Mouse (Mus musculus) heart, embryonic 12.5 days (tissue): Measurements from ENCODE around the gene Hapln1. TPM values are rescaled to one million over a fixed set of nuclear protein-coding genes. Genes with fewer than 3 reads are reported as not detected.

Experiments used
- ATAC-seq: fragments of 200-750 bp; cut with Nextera tagmentation; 2 replicates; pipeline ENCODE4 v1.8.0; 2017; ENCODE audit warnings: moderate TSS enrichment, moderate library complexity; ENCODE audit not compliant: insufficient number of reproducible peaks, low FRiP score
- H3K27ac ChIP-seq: fragments of 300-500 bp; sonication (generic); 2 replicates; pipeline ENCODE4 v1.5.1; 2016; ENCODE audit warnings: mild to moderate bottlenecking, moderate library complexity; ENCODE audit not compliant: poor library complexity, severe bottlenecking
- H3K27me3 ChIP-seq: fragments of 300-500 bp; sonication (generic); replicated peaks from 2 replicates; pipeline ENCODE4 v1.6.1; 2016; ENCODE audit warnings: mild to moderate bottlenecking, moderate library complexity
- H3K36me3 ChIP-seq: fragments of 300-500 bp; sonication (generic); 2 replicates; pipeline ENCODE4 v1.6.1; 2016; ENCODE audit warnings: mild to moderate bottlenecking, moderate library complexity
- H3K4me1 ChIP-seq: fragments of 300-500 bp; sonication (generic); replicated peaks from 2 replicates; pipeline ENCODE4 v1.6.1; 2016; ENCODE audit warnings: mild to moderate bottlenecking
- H3K4me2 ChIP-seq: fragments of 300-500 bp; sonication (generic); 2 replicates; pipeline ENCODE4 v1.6.1; 2016; ENCODE audit warnings: mild to moderate bottlenecking, moderate library complexity
- H3K4me3 ChIP-seq: fragments of 300-500 bp; sonication (generic); 2 replicates; pipeline ENCODE4 v1.5.1; 2016; ENCODE audit warnings: mild to moderate bottlenecking
- H3K9ac ChIP-seq: fragments of 300-500 bp; sonication (generic); 2 replicates; pipeline ENCODE4 v1.6.1; 2016; ENCODE audit warnings: mild to moderate bottlenecking, moderate library complexity
- H3K9me3 ChIP-seq: fragments of 300-500 bp; sonication (generic); replicated peaks from 2 replicates; pipeline ENCODE4 v1.6.1; 2016; ENCODE audit warnings: mild to moderate bottlenecking, moderate library complexity
- WGBS: fragments of 180-500 bp; shearing (Covaris S2); methylation state at CpG from one replicate; pipeline ENCODE4 v1.1.7; 2016; 5-methylcytosine and 5-hydroxymethylcytosine counted together
- polyA plus RNA-seq: library from polyadenylated mRNA; unstranded; fragments of >200 nt; fragmentation: Nextera tagmentation; extraction: Ambion mirVana; gene quantifications from 2 replicates; pipeline ENCODE4 v1.2.1, GENCODE M21; 2016

The Hapln1 gene
- polyA plus RNA-seq = 43.8 and 50.4 TPM in 2 replicates

GRCm38 (mm10) chr13:89539205-89539886, at the start of gene Hapln1:
Hapln1 (plus strand) TSS chr13:89539796.
- Histone ChIP-seq H3K4me3 (peak within 1 kb of the TSS; percentile 69), H3K27me3 (no peaks in the 10 kb centered on the region), H3K4me1 (peaks cover 8% of the 10 kb centered on the region; the same call in 1 of the 2 replicates), H3K9me3 (no peaks in the 10 kb centered on the region), H3K4me2 (peak within 1 kb of the TSS; percentile 91), H3K36me3 (no peaks in the 10 kb centered on the region), H3K27ac (peak within 1 kb of the TSS; percentile 78), H3K9ac (peak within 1 kb of the TSS; percentile 72)
- under 1% methylated on average over 29 of the region's 29 CpGs for WGBS
- ATAC-seq = peak; percentile 79

DNA sequence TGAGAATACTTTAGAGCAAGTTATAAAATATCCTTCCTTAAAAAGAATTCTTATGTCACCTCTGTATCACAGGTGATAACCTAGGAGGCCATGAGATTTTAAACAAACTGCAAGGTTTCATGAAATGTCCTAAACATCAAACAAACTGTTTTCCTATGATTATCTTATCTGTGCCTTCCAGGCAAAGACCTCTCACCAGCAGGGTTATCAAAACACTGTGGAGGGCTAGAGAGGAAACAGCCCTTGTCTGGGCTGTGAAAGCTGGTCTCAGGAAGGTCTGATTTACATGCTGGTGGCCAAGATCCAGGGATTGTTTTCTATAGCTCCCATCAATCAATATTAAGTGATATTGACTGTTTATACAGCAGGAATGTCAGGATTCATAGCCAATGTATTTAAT, 46.4 kb upstream of the Hapln1 start:
- no peaks in the 10 kb centered on the region for H3K27me3 ChIP-seq
- no peaks in the 10 kb centered on the region for H3K9me3 ChIP-seq
- H3K36me3 ChIP-seq = no peaks in the 10 kb centered on the region
- no peak overlapping the region for H3K27ac ChIP-seq
- no peak overlapping the region for H3K9ac ChIP-seq
- no peak overlapping the region for H3K4me2 ChIP-seq
- ATAC-seq = 0 out of 2 replicates have a peak, but pooled peaks have one; percentile 66
- H3K4me3 ChIP-seq = no peak overlapping the region
- H3K4me1 ChIP-seq = peaks cover 7% of the 10 kb centered on the region

- no peak overlapping the region for H3K4me3 ChIP-seq
- H3K4me2 ChIP-seq = no peak overlapping the region
- peaks cover 7% of the 10 kb centered on the region for H3K4me1 ChIP-seq
- ATAC-seq = no peak
- no peak overlapping the region for H3K9ac ChIP-seq
- no peaks in the 10 kb centered on the region for H3K9me3 ChIP-seq
- WGBS = 52% methylated on average over 6 of the region's 6 CpGs
- H3K27me3 ChIP-seq = no peaks in the 10 kb centered on the region
- H3K36me3 ChIP-seq = no peaks in the 10 kb centered on the region
- H3K27ac ChIP-seq = no peak overlapping the region
Measured at GRCm38 (mm10) chr13:89493678-89494077, 45.9 kb upstream of the Hapln1 start.

GRCm38 (mm10) chr13:89496569-89496968, 43.0 kb upstream of the Hapln1 start:
- Histone ChIP-seq H3K9ac (no peak overlapping the region), H3K4me3 (no peak overlapping the region), H3K4me1 (peaks cover 7% of the 10 kb centered on the region), H3K9me3 (no peaks in the 10 kb centered on the region), H3K36me3 (no peaks in the 10 kb centered on the region), H3K4me2 (no peak overlapping the region), H3K27ac (no peak overlapping the region), H3K27me3 (no peaks in the 10 kb centered on the region)
- WGBS = 33% methylated on average over 2 of the region's 2 CpGs
- ATAC-seq = peak; percentile 77

DNA sequence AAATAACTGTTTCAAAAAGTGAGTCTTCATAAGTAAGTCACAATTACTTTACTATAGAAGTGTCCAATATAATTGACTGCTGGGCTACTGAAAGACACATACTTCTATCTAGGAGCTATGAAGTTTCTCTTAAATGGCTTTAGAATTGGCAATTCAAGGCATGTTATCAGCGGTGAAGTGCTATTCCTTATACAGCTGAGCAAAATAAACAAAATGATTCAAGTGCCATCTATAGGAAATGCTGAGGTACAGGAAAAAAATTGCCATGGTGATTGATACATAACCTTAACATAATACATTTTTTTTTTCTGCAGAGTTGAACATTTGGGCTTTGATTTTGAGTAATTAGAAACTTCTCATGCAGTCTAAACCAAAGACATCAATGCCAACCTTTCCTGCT, 40.2 kb upstream of the Hapln1 start:
- Histone ChIP-seq H3K9me3 (no peaks in the 10 kb centered on the region), H3K4me3 (no peak overlapping the region), H3K9ac (no peak overlapping the region), H3K36me3 (no peaks in the 10 kb centered on the region), H3K27me3 (no peaks in the 10 kb centered on the region), H3K27ac (no peak overlapping the region), H3K4me2 (no peak overlapping the region), H3K4me1 (peaks cover 7% of the 10 kb centered on the region)
- 76% methylated on average over 1 of the region's 1 CpGs for WGBS
- no peak for ATAC-seq

GRCm38 (mm10) chr13:89521507-89521908, 18.1 kb upstream of the Hapln1 start:
- ATAC-seq = no peak
- no peak overlapping the region for H3K27ac ChIP-seq
- no peak overlapping the region for H3K4me3 ChIP-seq

DNA sequence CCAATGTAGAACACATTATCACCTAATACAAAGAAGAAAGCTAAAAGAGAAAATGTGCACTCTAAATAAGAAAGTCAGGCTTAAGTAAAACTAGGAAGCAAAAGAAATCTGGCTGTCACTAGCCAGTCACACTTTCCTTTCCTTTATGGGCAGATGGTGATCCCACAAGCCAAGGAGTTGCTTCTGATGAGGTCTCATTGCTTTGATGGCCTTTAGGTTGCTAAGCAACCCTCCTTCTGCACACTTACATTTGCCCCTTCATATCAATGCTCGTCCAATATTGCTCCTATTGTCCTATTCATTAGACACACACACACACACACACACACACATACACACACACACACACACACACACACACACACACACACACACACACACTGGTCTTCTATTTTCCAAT, 10.9 kb upstream of the Hapln1 start:
- Histone ChIP-seq H3K27ac (no peak overlapping the region), H3K9ac (no peak overlapping the region)

More at GRCm38 (mm10) chr13:89521507-89521908, 18.1 kb upstream of the Hapln1 start:
- no peaks in the 10 kb centered on the region for H3K36me3 ChIP-seq
- H3K4me1 ChIP-seq = no peaks in the 10 kb centered on the region
- no peak overlapping the region for H3K4me2 ChIP-seq
- no peaks in the 10 kb centered on the region for H3K27me3 ChIP-seq
- no peaks in the 10 kb centered on the region for H3K9me3 ChIP-seq
- H3K9ac ChIP-seq = no peak overlapping the region

DNA sequence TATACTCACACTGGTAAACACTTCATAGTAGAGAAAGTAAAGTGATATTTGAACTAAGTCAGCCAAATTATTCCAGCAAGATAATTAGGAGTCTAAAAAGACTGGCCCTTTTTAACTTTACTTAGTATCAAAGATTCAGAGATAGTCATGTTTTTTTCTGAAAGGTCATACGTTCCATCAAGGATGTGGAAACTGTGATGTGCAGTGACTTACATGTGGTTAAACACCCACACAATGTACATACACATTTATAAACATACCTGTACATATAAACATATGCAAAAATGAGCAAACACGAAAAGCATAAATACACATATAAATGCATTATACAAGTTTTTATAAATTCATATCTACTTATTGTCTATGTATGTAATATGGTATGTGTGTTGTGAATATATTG, 9.2 kb upstream of the Hapln1 start:
- 86% methylated on average over 2 of the region's 2 CpGs for WGBS
- Histone ChIP-seq H3K27ac (no peak overlapping the region), H3K36me3 (no peaks in the 10 kb centered on the region), H3K9me3 (no peaks in the 10 kb centered on the region), H3K4me2 (no peak overlapping the region), H3K9ac (no peak overlapping the region), H3K4me3 (no peak overlapping the region), H3K4me1 (no peaks in the 10 kb centered on the region), H3K27me3 (no peaks in the 10 kb centered on the region)
- ATAC-seq = no peak

More for the DNA sequence above, 10.9 kb upstream of the Hapln1 start:
- no peak overlapping the region for H3K4me2 ChIP-seq
- no peak overlapping the region for H3K4me3 ChIP-seq
- no peaks in the 10 kb centered on the region for H3K9me3 ChIP-seq
- no peaks in the 10 kb centered on the region for H3K27me3 ChIP-seq
- WGBS = 45% methylated on average over 1 of the region's 1 CpGs
- no peak for ATAC-seq
- no peaks in the 10 kb centered on the region for H3K36me3 ChIP-seq
- H3K4me1 ChIP-seq = no peaks in the 10 kb centered on the region

GRCm38 (mm10) chr13:89539887-89540264, 280 bp downstream of the Hapln1 start:
- peak overlapping the region; percentile 72; the same call in 1 of the 2 replicates for H3K9ac ChIP-seq
- peak; percentile 19; the same call in 1 of the 2 replicates for ATAC-seq
- peaks cover 8% of the 10 kb centered on the region; the same call in 1 of the 2 replicates for H3K4me1 ChIP-seq
- peak overlapping the region; percentile 91 for H3K4me2 ChIP-seq
- H3K9me3 ChIP-seq = no peaks in the 10 kb centered on the region
- 20% methylated on average over 11 of the region's 11 CpGs for WGBS
- H3K27ac ChIP-seq = peak overlapping the region; percentile 48
- no peaks in the 10 kb centered on the region for H3K36me3 ChIP-seq
- no peaks in the 10 kb centered on the region for H3K27me3 ChIP-seq
- peak overlapping the region; percentile 69 for H3K4me3 ChIP-seq

- peak overlapping the region; percentile 91 for H3K4me2 ChIP-seq
- WGBS = 12% methylated on average over 11 of the region's 11 CpGs
- peaks cover 8% of the 10 kb centered on the region; the same call in 1 of the 2 replicates for H3K4me1 ChIP-seq
- H3K9me3 ChIP-seq = no peaks in the 10 kb centered on the region
- H3K4me3 ChIP-seq = peak overlapping the region; percentile 69
- H3K36me3 ChIP-seq = no peaks in the 10 kb centered on the region
- H3K27me3 ChIP-seq = no peaks in the 10 kb centered on the region
- peak; percentile 56 for ATAC-seq
- H3K27ac ChIP-seq = peak overlapping the region; percentile 48
- peak overlapping the region; percentile 72 for H3K9ac ChIP-seq
Measured at GRCm38 (mm10) chr13:89540301-89540982, 846 bp downstream of the Hapln1 start.

- H3K4me1 ChIP-seq = peaks cover 18% of the 10 kb centered on the region; the same call in 1 of the 2 replicates
- no peaks in the 10 kb centered on the region for H3K36me3 ChIP-seq
- no peak overlapping the region for H3K9ac ChIP-seq
- H3K27me3 ChIP-seq = no peaks in the 10 kb centered on the region
- 7% methylated on average over 3 of the region's 3 CpGs for WGBS
- ATAC-seq = no peak
- H3K27ac ChIP-seq = no peak overlapping the region
- no peak overlapping the region for H3K4me2 ChIP-seq
- no peak overlapping the region for H3K4me3 ChIP-seq
- H3K9me3 ChIP-seq = no peaks in the 10 kb centered on the region
Measured at GRCm38 (mm10) chr13:89543003-89543402, 3.4 kb downstream of the Hapln1 start.
